Mouse (Mus musculus): ENCODE results near the gene Trp53bp1.

GRCm38 (mm10) chr2:121206541-121206940, 64.7 kb downstream of the Trp53bp1 start:
- TF ChIP-seq CTCF (conservative IDR thresholded peaks at IDR 0.05; ENCODE audit: low read length) (no peak), POU5F1 (IDR thresholded peaks at IDR 0.05; ENCODE audit: borderline replicate concordance, low read length) (no peak), NANOG (IDR thresholded peaks at IDR 0.05; ENCODE audit: borderline replicate concordance, low read length) (no peak)

Data from E14TG2a.4 (cell line).